Mouse (Mus musculus): Measurements from ENCODE around the gene Cd300lg. TPM values are rescaled to one million over a fixed set of nuclear protein-coding genes. Genes with fewer than 3 reads are reported as not detected.

Cd300lg gene
- total and polyA plus RNA-seq, 3 experiments: 51.6 to 102 (median 70.1) TPM

- Histone ChIP-seq H3K27me3 (ENCODE audit: control insufficient read depth, insufficient read depth, low read length) (no peaks in the 10 kb centered on the region), H3K9ac (ENCODE audit: low read depth, low read length) (no peak overlapping the region), H3K27ac (peak overlapping the region; percentile 70), H3K4me3 (0 out of 2 replicates have a peak overlapping the region, but pooled peaks have one; percentile 12), H3K4me1 (ENCODE audit: control insufficient read depth, insufficient read depth, low read length) (no peaks in the 10 kb centered on the region; the same call in 1 of the 2 replicates), H3K79me2 (replicated peaks; ENCODE audit: control insufficient read depth, insufficient read depth, low read length) (no peaks in the 10 kb centered on the region), H3K36me3 (ENCODE audit: control insufficient read depth, insufficient read depth, low read length) (no peaks in the 10 kb centered on the region)
- TF ChIP-seq POLR2A (IDR thresholded peaks at IDR 0.05; ENCODE audit: insufficient read depth, low read depth, low read length): no peak
- no peak for TF ChIP-seq EP300 (IDR thresholded peaks at IDR 0.05; ENCODE audit: insufficient read depth, low read depth, low read length)
- no peak for TF ChIP-seq CTCF (IDR thresholded peaks at IDR 0.05)
- intact Hi-C loops (cut with DNase I): loop anchor here (1.0 kb wide), 1 partner anchor 53 kb away; no protein-coding TSS in a partner anchor
- 38% methylated on average over 13 of the region's 13 CpGs for WGBS
- no peak for DNase-seq
Observed at GRCm38 (mm10) chr11:102039487-102040137, 1.7 kb upstream of the Cd300lg start.

GRCm38 (mm10) chr11:102040138-102040524 lies 1.2 kb upstream of the Cd300lg start:
- intact Hi-C loops (cut with DNase I): loop anchor here (1.0 kb wide), 1 partner anchor 54 kb away; no protein-coding TSS in a partner anchor
- Histone ChIP-seq H3K4me3 (no peak overlapping the region), H3K9ac (ENCODE audit: low read depth, low read length) (no peak overlapping the region), H3K27ac (peak overlapping the region; percentile 70), H3K36me3 (ENCODE audit: control insufficient read depth, insufficient read depth, low read length) (no peaks in the 10 kb centered on the region), H3K79me2 (replicated peaks; ENCODE audit: control insufficient read depth, insufficient read depth, low read length) (no peaks in the 10 kb centered on the region), H3K27me3 (ENCODE audit: control insufficient read depth, insufficient read depth, low read length) (no peaks in the 10 kb centered on the region), H3K4me1 (ENCODE audit: control insufficient read depth, insufficient read depth, low read length) (no peaks in the 10 kb centered on the region; the same call in 1 of the 2 replicates)
- TF ChIP-seq CTCF (IDR thresholded peaks at IDR 0.05): peak; percentile 93
- peak; percentile 56; the same call in 1 of the 2 replicates for TF ChIP-seq POLR2A (IDR thresholded peaks at IDR 0.05; ENCODE audit: insufficient read depth, low read depth, low read length)
- TF ChIP-seq EP300 (IDR thresholded peaks at IDR 0.05; ENCODE audit: insufficient read depth, low read depth, low read length): peak; percentile 81
- 0% methylated on average over 9 of the region's 9 CpGs for WGBS
- peak; percentile 88 to 94 for DNase-seq

DNA sequence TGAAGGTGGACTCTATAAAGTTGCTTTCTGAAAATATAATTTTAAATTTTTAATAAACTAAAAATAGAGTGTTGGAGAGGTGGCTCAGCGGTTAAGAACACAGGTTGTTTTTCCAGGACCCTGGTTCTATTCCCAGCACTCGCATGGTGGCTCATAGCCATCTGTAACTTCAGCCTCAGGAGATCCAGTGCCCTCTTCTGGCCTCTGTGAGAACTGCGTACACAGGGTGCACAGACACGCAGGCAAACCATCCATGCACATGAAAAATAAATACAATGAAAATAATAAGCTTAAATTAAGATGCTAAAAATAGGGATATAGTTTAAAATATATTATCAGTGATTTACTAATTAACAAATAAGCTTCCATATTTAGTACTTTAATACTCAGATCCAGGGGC lies 663 bp upstream of the Cd300lg start:
- intact Hi-C loops (cut with DNase I): loop anchor here (1.0 kb wide), 1 partner anchor 54 kb away; no protein-coding TSS in a partner anchor
- Histone ChIP-seq H3K27me3 (ENCODE audit: control insufficient read depth, insufficient read depth, low read length) (no peaks in the 10 kb centered on the region), H3K4me3 (no peak overlapping the region), H3K36me3 (ENCODE audit: control insufficient read depth, insufficient read depth, low read length) (no peaks in the 10 kb centered on the region), H3K27ac (peak overlapping the region; percentile 31; the same call in 1 of the 2 replicates), H3K9ac (ENCODE audit: low read depth, low read length) (no peak overlapping the region), H3K79me2 (replicated peaks; ENCODE audit: control insufficient read depth, insufficient read depth, low read length) (no peaks in the 10 kb centered on the region), H3K4me1 (ENCODE audit: control insufficient read depth, insufficient read depth, low read length) (peaks cover 3% of the 10 kb centered on the region; the same call in 1 of the 2 replicates)
- DNase-seq: peak in 1 of 2 experiments; percentile 20
- TF ChIP-seq POLR2A (IDR thresholded peaks at IDR 0.05; ENCODE audit: insufficient read depth, low read depth, low read length): no peak
- TF ChIP-seq CTCF (IDR thresholded peaks at IDR 0.05): no peak
- no peak for TF ChIP-seq EP300 (IDR thresholded peaks at IDR 0.05; ENCODE audit: insufficient read depth, low read depth, low read length)
- 75% methylated on average over 4 of the region's 4 CpGs for WGBS

DNA sequence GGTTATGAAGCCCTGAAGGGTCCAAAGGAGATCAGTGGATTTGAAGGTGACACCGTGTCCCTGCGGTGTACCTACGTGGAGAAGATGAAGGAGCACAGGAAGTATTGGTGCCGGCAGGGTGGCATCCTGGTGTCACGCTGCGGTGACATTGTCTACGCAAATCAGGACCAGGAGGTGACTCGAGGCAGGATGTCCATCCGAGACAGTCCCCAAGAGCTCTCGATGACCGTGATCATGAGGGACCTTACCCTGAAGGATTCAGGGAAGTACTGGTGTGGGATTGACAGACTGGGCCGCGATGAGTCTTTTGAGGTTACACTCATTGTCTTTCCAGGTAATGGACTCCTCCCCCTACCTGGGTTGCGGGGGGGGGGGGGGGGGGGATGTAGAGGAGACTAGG lies 1.7 kb downstream of the Cd300lg start:
- WGBS: 52% methylated on average over 14 of the region's 14 CpGs
- peak in 1 of 2 experiments; percentile 28 for DNase-seq
- Histone ChIP-seq H3K9ac (ENCODE audit: low read depth, low read length) (peak overlapping the region; percentile 63), H3K27me3 (ENCODE audit: control insufficient read depth, insufficient read depth, low read length) (no peaks in the 10 kb centered on the region), H3K4me1 (ENCODE audit: control insufficient read depth, insufficient read depth, low read length) (peaks cover 4% of the 10 kb centered on the region; the same call in 1 of the 2 replicates), H3K79me2 (replicated peaks; ENCODE audit: control insufficient read depth, insufficient read depth, low read length) (no peaks in the 10 kb centered on the region), H3K4me3 (peak overlapping the region; percentile 58), H3K27ac (peak overlapping the region; percentile 75), H3K36me3 (ENCODE audit: control insufficient read depth, insufficient read depth, low read length) (no peaks in the 10 kb centered on the region; the same call in 1 of the 2 replicates)
- 0 out of 2 replicates have a peak, but pooled peaks have one; percentile 8 for TF ChIP-seq POLR2A (IDR thresholded peaks at IDR 0.05; ENCODE audit: insufficient read depth, low read depth, low read length)
- TF ChIP-seq EP300 (IDR thresholded peaks at IDR 0.05; ENCODE audit: insufficient read depth, low read depth, low read length): no peak
- no peak for TF ChIP-seq CTCF (IDR thresholded peaks at IDR 0.05)
- intact Hi-C loops (cut with DNase I): no loop called here

DNA sequence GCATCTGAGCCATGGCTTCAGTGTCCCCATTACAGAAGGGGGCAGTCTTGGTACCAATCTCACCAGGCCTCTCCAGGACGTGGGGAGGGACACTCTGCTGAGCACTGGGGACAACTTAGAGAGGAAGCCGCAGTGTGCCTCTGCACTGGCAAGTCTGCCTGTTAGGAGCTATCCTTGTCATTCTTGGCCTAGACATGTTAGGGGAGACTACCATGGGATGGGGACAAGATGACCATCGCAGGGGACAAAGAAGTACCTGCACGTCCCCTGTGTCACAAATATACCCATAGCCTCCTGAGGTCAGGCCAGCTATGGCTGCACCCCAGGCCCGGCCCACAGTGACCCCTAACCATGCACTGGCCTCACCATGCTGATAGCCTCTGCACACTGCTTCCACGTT lies 2.1 kb downstream of the Cd300lg start:
- Histone ChIP-seq H3K36me3 (ENCODE audit: control insufficient read depth, insufficient read depth, low read length) (no peaks in the 10 kb centered on the region; the same call in 1 of the 2 replicates), H3K4me1 (ENCODE audit: control insufficient read depth, insufficient read depth, low read length) (peaks cover 4% of the 10 kb centered on the region; the same call in 1 of the 2 replicates), H3K27ac (peak overlapping the region; percentile 75), H3K27me3 (ENCODE audit: control insufficient read depth, insufficient read depth, low read length) (no peaks in the 10 kb centered on the region), H3K4me3 (peak overlapping the region; percentile 58), H3K79me2 (replicated peaks; ENCODE audit: control insufficient read depth, insufficient read depth, low read length) (no peaks in the 10 kb centered on the region), H3K9ac (ENCODE audit: low read depth, low read length) (peak overlapping the region; percentile 63)
- WGBS: 45% methylated on average over 6 of the region's 6 CpGs
- no peak for DNase-seq
- TF ChIP-seq CTCF (IDR thresholded peaks at IDR 0.05): no peak
- no peak for TF ChIP-seq POLR2A (IDR thresholded peaks at IDR 0.05; ENCODE audit: insufficient read depth, low read depth, low read length)
- TF ChIP-seq EP300 (IDR thresholded peaks at IDR 0.05; ENCODE audit: insufficient read depth, low read depth, low read length): no peak
- intact Hi-C loops (cut with DNase I): no loop called here

Data from heart, adult 2 months (tissue).